ENCODE assay signal across 18 mouse cellular contexts in genomic region chr6:118595681-118596055, GRCm38 (mm10). TPM values are rescaled to one million over a fixed set of nuclear protein-coding genes. Genes with fewer than 3 reads are reported as not detected.
DNase-seq lines count a peak whose midpoint lies in the region; ATAC-seq and TF ChIP-seq lines count a peak whose summit lies in the region.
"Had no signal": no experiment of that assay in that cellular context is flagged by ENCODE, and none has a peak within 500 bp of the region (broad histone marks: within the 10 kb centered on the region; RNA-seq: fewer than 3 reads in every experiment).

No protein-coding gene starts in this region.

- ATAC-seq in heart, embryonic 13.5 days (ENCODE audit: extremely low read depth, insufficient number of reproducible peaks, low FRiP score, low TSS enrichment), result no peak
- ATAC-seq in lung, embryonic 14.5 days (ENCODE audit: insufficient read depth), result no peak
- no peak for ATAC-seq in activated CD4-positive, CD25-positive, alpha-beta regulatory T cell, adult 4 months
- ATAC-seq: forebrain, embryonic 13.5 days; liver, postnatal 0 days had no signal

- peak overlapping the region; percentile 37; the same call in 1 of the 2 replicates for H3K9ac ChIP-seq in heart, embryonic 13.5 days
- no peak overlapping the region for H3K9ac ChIP-seq in lung, embryonic 14.5 days
- H3K9ac ChIP-seq: embryonic facial prominence, embryonic 15.5 days; forebrain, embryonic 13.5 days; limb, embryonic 12.5 days; liver, postnatal 0 days; neural tube, embryonic 15.5 days had no signal

- H3K27ac ChIP-seq in heart, embryonic 13.5 days (replicated peaks), result 0 out of 2 replicates have a peak overlapping the region, but pooled peaks have one; percentile 28
- H3K27ac ChIP-seq in lung, embryonic 14.5 days (ENCODE audit: low read depth), result no peak overlapping the region
- no peak overlapping the region for H3K27ac ChIP-seq in embryonic facial prominence, embryonic 10.5 days (replicated peaks)
- H3K27ac ChIP-seq: embryonic facial prominence, embryonic 15.5 days; forebrain, embryonic 13.5 days; limb, embryonic 12.5 days; neural tube, embryonic 15.5 days had no signal

- no peak overlapping the region for H3K4me2 ChIP-seq in heart, embryonic 13.5 days
- H3K4me2 ChIP-seq in lung, embryonic 14.5 days, result no peak overlapping the region
- H3K4me2 ChIP-seq: embryonic facial prominence, embryonic 15.5 days; forebrain, embryonic 13.5 days; limb, embryonic 12.5 days; neural tube, embryonic 15.5 days had no signal

- intact Hi-C loops in heart, postnatal 10 days (cut with DNase I), result no loop called here

- no peak for DNase-seq in heart, postnatal 10 days
- DNase-seq in lung, embryonic 14.5 days, result peak; percentile 2
- DNase-seq in lung, postnatal 10 days, result no peak
- DNase-seq in cerebellum, adult 8-10 months, result peak; percentile 28
- DNase-seq in retina, embryonic 14.5 days (ENCODE audit: low spot score), result peak; percentile 8
- DNase-seq in embryonic facial prominence, embryonic 10.5 days (ENCODE audit: low spot score), result no peak
- DNase-seq: adrenal gland, postnatal 25 days; heart, postnatal 36 days; kidney, adult 18-20 months; kidney, postnatal 36 days; liver, postnatal 0 days; right cerebral cortex, postnatal 14 days had no signal

- H3K4me1 ChIP-seq in heart, embryonic 13.5 days, result peaks cover 18% of the 10 kb centered on the region
- no peaks in the 10 kb centered on the region for H3K4me1 ChIP-seq in lung, embryonic 14.5 days (ENCODE audit: insufficient read depth)
- H3K4me1 ChIP-seq in embryonic facial prominence, embryonic 10.5 days, result peaks cover 17% of the 10 kb centered on the region

- H3K36me3 ChIP-seq in heart, embryonic 13.5 days, result peaks cover 90% of the 10 kb centered on the region
- H3K36me3 ChIP-seq in lung, embryonic 14.5 days (ENCODE audit: insufficient read depth), result peaks cover 20% of the 10 kb centered on the region; the same call in 1 of the 2 replicates
- H3K36me3 ChIP-seq in embryonic facial prominence, embryonic 10.5 days (replicated peaks), result no peaks in the 10 kb centered on the region; the same call in 1 of the 2 replicates

- H3K9me3 ChIP-seq in heart, embryonic 13.5 days, result no peaks in the 10 kb centered on the region
- H3K9me3 ChIP-seq in lung, embryonic 14.5 days (ENCODE audit: low read depth, low read length), result no peaks in the 10 kb centered on the region
- no peaks in the 10 kb centered on the region for H3K9me3 ChIP-seq in embryonic facial prominence, embryonic 10.5 days
- H3K9me3 ChIP-seq: embryonic facial prominence, embryonic 15.5 days; forebrain, embryonic 13.5 days; limb, embryonic 12.5 days; neural tube, embryonic 15.5 days had no signal

- no peak overlapping the region for H3K4me3 ChIP-seq in heart, embryonic 13.5 days
- H3K4me3 ChIP-seq in lung, embryonic 14.5 days (ENCODE audit: low read depth, low read length), result no peak overlapping the region
- H3K4me3 ChIP-seq in embryonic facial prominence, embryonic 10.5 days, result no peak overlapping the region
- H3K4me3 ChIP-seq: embryonic facial prominence, embryonic 15.5 days; forebrain, embryonic 13.5 days; limb, embryonic 12.5 days; neural tube, embryonic 15.5 days had no signal

- peaks cover 24% of the 10 kb centered on the region for H3K27me3 ChIP-seq in heart, embryonic 13.5 days (replicated peaks)
- no peaks in the 10 kb centered on the region for H3K27me3 ChIP-seq in lung, embryonic 14.5 days (ENCODE audit: insufficient read depth, low read length)
- H3K27me3 ChIP-seq in embryonic facial prominence, embryonic 10.5 days (replicated peaks; ENCODE audit: low read depth, poor library complexity, severe bottlenecking), result peaks cover 55% of the 10 kb centered on the region

- no peak for TF ChIP-seq CTCF in lung, embryonic 14.5 days (IDR thresholded peaks at IDR 0.05; ENCODE audit: low read depth)

- 61% methylated on average over 9 of the region's 9 CpGs for WGBS in heart, embryonic 13.5 days
- WGBS in lung, embryonic 14.5 days, result 70% methylated on average over 9 of the region's 9 CpGs
- WGBS in embryonic facial prominence, embryonic 10.5 days, result 68% methylated on average over 9 of the region's 9 CpGs

RNA-seq across cellular contexts. Expression of gene Ankrd26, which starts 33.6 kb away (rescaled TPM):
- polyA plus RNA-seq in heart, embryonic 13.5 days (2015; fragmentation: Nextera tagmentation; extraction: Ambion mirVana), result 8.0 and 10.0 TPM in 2 replicates
- total RNA-seq in heart, postnatal 10 days (2021), result 1 to 10 TPM; 2.1 to 3.4 TPM
- 17.6 and 18.0 TPM in 2 replicates for polyA plus RNA-seq in lung, embryonic 14.5 days (2014; fragmentation: Nextera tagmentation; extraction: Ambion mirVana)
- polyA plus RNA-seq in embryonic facial prominence, embryonic 10.5 days (2016; fragmentation: Nextera tagmentation; extraction: Ambion mirVana), result 18.8 and 20.4 TPM in 2 replicates
- polyA plus RNA-seq in activated CD4-positive, CD25-positive, alpha-beta regulatory T cell, adult 4 months (2017; shearing (Covaris generic)), result 1 to 10 TPM; 5.4 to 8.3 TPM

Comparison
In these comparisons a context has a peak if more than half of its experiments do, and no peak if none do; other contexts are left out.
1. DNase-seq: peak in lung, embryonic 14.5 days (single experiment), cerebellum, adult 8-10 months (single experiment) and retina, embryonic 14.5 days (single experiment); none in heart, postnatal 10 days (0 of 2), lung, postnatal 10 days (single experiment) and embryonic facial prominence, embryonic 10.5 days (single experiment).